In genomic region chr10:84143674-84144343, GRCm38 (mm10) we compare ENCODE assay signal across 8 mouse cellular contexts.
A peak's percentile ranks its signal among the peaks of the same experiment; 100 is the strongest.
DNase-seq lines count a peak whose midpoint lies in the region; ATAC-seq and TF ChIP-seq lines count a peak whose summit lies in the region.
"Had no signal": no experiment of that assay in that cellular context is flagged by ENCODE, and none has a peak within 500 bp of the region (broad histone marks: within the 10 kb centered on the region; RNA-seq: fewer than 3 reads in every experiment).

No protein-coding gene starts in this region.

- TF ChIP-seq CTCF in lung, embryonic 14.5 days (IDR thresholded peaks at IDR 0.05; ENCODE audit: low read depth): no peak
- TF ChIP-seq CTCF in stomach, postnatal 0 days (IDR thresholded peaks at IDR 0.05; ENCODE audit: low read depth): no peak

- H3K9me3 ChIP-seq in neural tube, embryonic 15.5 days (replicated peaks): no peaks in the 10 kb centered on the region
- H3K9me3 ChIP-seq in lung, embryonic 14.5 days (ENCODE audit: low read depth, low read length): no peaks in the 10 kb centered on the region
- no peaks in the 10 kb centered on the region for H3K9me3 ChIP-seq in stomach, postnatal 0 days (ENCODE audit: control insufficient read depth, low read length)
- H3K9me3 ChIP-seq in midbrain, embryonic 15.5 days: no peaks in the 10 kb centered on the region
- H3K9me3 ChIP-seq: liver, embryonic 13.5 days had no signal

- no peak overlapping the region for H3K27ac ChIP-seq in neural tube, embryonic 15.5 days (replicated peaks)
- H3K27ac ChIP-seq in lung, embryonic 14.5 days (ENCODE audit: low read depth): peak overlapping the region; percentile 66
- H3K27ac ChIP-seq in stomach, postnatal 0 days (replicated peaks): no peak overlapping the region
- H3K27ac ChIP-seq in midbrain, embryonic 15.5 days: no peak overlapping the region
- H3K27ac ChIP-seq: liver, embryonic 13.5 days had no signal

- intact Hi-C loops in gastrocnemius, postnatal 14 days (cut with DNase I; ENCODE audit: low total_unique reads): no loop called here

- 66% methylated on average over 5 of the region's 5 CpGs for WGBS in neural tube, embryonic 15.5 days
- WGBS in lung, embryonic 14.5 days: 10% methylated on average over 5 of the region's 5 CpGs
- 23% methylated on average over 5 of the region's 5 CpGs for WGBS in stomach, postnatal 0 days
- 68% methylated on average over 5 of the region's 5 CpGs for WGBS in midbrain, embryonic 15.5 days

- ATAC-seq in neural tube, embryonic 15.5 days (ENCODE audit: low FRiP score): no peak
- ATAC-seq in lung, embryonic 14.5 days (ENCODE audit: insufficient read depth): peak; percentile 89
- no peak for ATAC-seq in stomach, postnatal 0 days (ENCODE audit: low FRiP score, low TSS enrichment)
- ATAC-seq in midbrain, embryonic 15.5 days (replicated peaks): no peak

- TF ChIP-seq EP300 in stomach, postnatal 0 days (optimal IDR thresholded peaks at IDR 0.05): no peak

- no peak overlapping the region for H3K4me3 ChIP-seq in neural tube, embryonic 15.5 days (replicated peaks)
- no peak overlapping the region for H3K4me3 ChIP-seq in lung, embryonic 14.5 days (ENCODE audit: low read depth, low read length)
- no peak overlapping the region for H3K4me3 ChIP-seq in stomach, postnatal 0 days (ENCODE audit: low read depth, low read length)
- no peak overlapping the region for H3K4me3 ChIP-seq in midbrain, embryonic 15.5 days
- H3K4me3 ChIP-seq: liver, embryonic 13.5 days had no signal

- no peaks in the 10 kb centered on the region for H3K27me3 ChIP-seq in neural tube, embryonic 15.5 days (replicated peaks)
- no peaks in the 10 kb centered on the region for H3K27me3 ChIP-seq in lung, embryonic 14.5 days (ENCODE audit: insufficient read depth, low read length)
- no peaks in the 10 kb centered on the region for H3K27me3 ChIP-seq in stomach, postnatal 0 days (ENCODE audit: control insufficient read depth, insufficient read depth, low read length)
- H3K27me3 ChIP-seq in midbrain, embryonic 15.5 days (replicated peaks): no peaks in the 10 kb centered on the region
- H3K27me3 ChIP-seq: liver, embryonic 13.5 days had no signal

- no peak overlapping the region for H3K4me2 ChIP-seq in neural tube, embryonic 15.5 days
- peak overlapping the region; percentile 8; the same call in 1 of the 2 replicates for H3K4me2 ChIP-seq in lung, embryonic 14.5 days
- H3K4me2 ChIP-seq in stomach, postnatal 0 days (replicated peaks; ENCODE audit: low read depth): no peak overlapping the region
- H3K4me2 ChIP-seq in midbrain, embryonic 15.5 days: no peak overlapping the region
- H3K4me2 ChIP-seq: liver, embryonic 13.5 days had no signal

- no peaks in the 10 kb centered on the region for H3K4me1 ChIP-seq in neural tube, embryonic 15.5 days
- peaks cover 16% of the 10 kb centered on the region for H3K4me1 ChIP-seq in lung, embryonic 14.5 days (ENCODE audit: insufficient read depth)
- H3K4me1 ChIP-seq in stomach, postnatal 0 days (replicated peaks; ENCODE audit: control insufficient read depth, insufficient read depth): no peaks in the 10 kb centered on the region
- H3K4me1 ChIP-seq in midbrain, embryonic 15.5 days: no peaks in the 10 kb centered on the region
- H3K4me1 ChIP-seq: liver, embryonic 13.5 days had no signal

- H3K36me3 ChIP-seq in neural tube, embryonic 15.5 days: no peaks in the 10 kb centered on the region
- no peaks in the 10 kb centered on the region for H3K36me3 ChIP-seq in lung, embryonic 14.5 days (ENCODE audit: insufficient read depth)
- H3K36me3 ChIP-seq in stomach, postnatal 0 days (ENCODE audit: control insufficient read depth, insufficient read depth, low read length): no peaks in the 10 kb centered on the region
- no peaks in the 10 kb centered on the region for H3K36me3 ChIP-seq in midbrain, embryonic 15.5 days (replicated peaks)
- H3K36me3 ChIP-seq: liver, embryonic 13.5 days had no signal

- H3K9ac ChIP-seq in neural tube, embryonic 15.5 days (replicated peaks): no peak overlapping the region
- H3K9ac ChIP-seq in lung, embryonic 14.5 days: no peak overlapping the region
- no peak overlapping the region for H3K9ac ChIP-seq in stomach, postnatal 0 days (ENCODE audit: low read length)
- no peak overlapping the region for H3K9ac ChIP-seq in midbrain, embryonic 15.5 days
- H3K9ac ChIP-seq: liver, embryonic 13.5 days had no signal

- peak; percentile 34 for DNase-seq in neural tube, embryonic 10.5 days (ENCODE audit: extremely low spot score, low spot score)
- peak; percentile 25 for DNase-seq in gastrocnemius, postnatal 14 days
- peak; percentile 81 for DNase-seq in lung, embryonic 14.5 days
- DNase-seq in stomach, postnatal 0 days (ENCODE audit: low spot score): no peak
- DNase-seq in cerebellum, adult 8-10 months: no peak
- DNase-seq: liver, embryonic 13.5 days had no signal

Comparison
In these comparisons a context has a peak if more than half of its experiments do, and no peak if none do; other contexts are left out.
1. DNase-seq: peak in neural tube, embryonic 10.5 days (single experiment), gastrocnemius, postnatal 14 days (single experiment) and lung, embryonic 14.5 days (single experiment); none in stomach, postnatal 0 days (single experiment) and cerebellum, adult 8-10 months (single experiment).